Mouse (Mus musculus) bone marrow macrophage, adult 2 months (primary cell): ENCODE measurements around the gene Etnppl.

Source experiments
- CTCF ChIP-seq: IDR thresholded peaks from 2 replicates; pipeline ENCODE4 v1.5.1; 2012; ENCODE audit warnings: low read depth, mild to moderate bottlenecking, low read length, moderate library complexity
- POLR2A ChIP-seq: IDR thresholded peaks from 2 replicates; pipeline ENCODE4 v1.6.1; 2012; ENCODE audit warnings: mild to moderate bottlenecking, low read depth, low read length, borderline replicate concordance

DNA sequence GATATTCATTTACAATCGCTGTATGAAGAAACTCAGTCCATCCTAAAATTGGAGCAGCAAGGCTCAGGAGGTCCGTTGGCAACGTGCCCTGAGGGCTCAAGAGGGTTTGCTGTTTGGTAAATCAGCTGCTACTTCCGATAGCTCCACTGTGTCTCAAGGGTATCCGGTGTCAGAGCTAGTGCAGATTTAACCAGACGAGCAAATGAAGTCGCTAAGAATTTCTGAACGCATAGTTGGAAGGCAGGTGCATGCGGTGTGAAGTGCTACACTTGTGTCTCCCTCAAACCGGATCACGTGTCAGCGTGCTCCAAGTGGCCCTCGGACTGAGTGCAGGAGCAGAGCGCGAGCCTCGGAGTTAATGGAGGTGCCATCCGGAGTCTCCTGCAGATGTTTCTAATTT lies 37.7 kb upstream of the Etnppl start:
- TF ChIP-seq POLR2A (no peak), CTCF (no peak)
